Mouse (Mus musculus): Measurements from ENCODE around the gene Taf6l.
A peak's percentile ranks its signal among the peaks of the same experiment; 100 is the strongest.

The Taf6l gene

DNA sequence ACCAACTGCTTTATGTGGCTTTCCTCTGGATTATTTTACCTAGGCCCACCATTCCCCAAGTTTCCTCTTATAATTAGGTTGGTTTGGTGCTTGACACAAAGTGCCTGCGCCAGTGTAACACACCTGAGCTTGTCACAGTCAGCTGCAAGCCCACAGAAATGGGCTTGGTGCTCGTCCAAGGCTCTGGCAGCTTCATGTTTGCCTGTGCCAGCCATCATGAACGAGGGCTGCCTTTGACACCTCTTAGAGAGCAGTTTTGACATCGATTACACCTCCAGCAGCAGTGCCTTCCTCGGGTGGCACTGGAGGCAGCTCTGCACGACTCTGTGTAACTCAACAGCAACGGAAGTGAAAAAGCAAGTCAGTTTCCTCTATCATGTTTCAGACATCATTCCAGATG, 4.0 kb upstream of the Taf6l start:
- DNase-seq (ENCODE audit: low spot score): no peak

DNA sequence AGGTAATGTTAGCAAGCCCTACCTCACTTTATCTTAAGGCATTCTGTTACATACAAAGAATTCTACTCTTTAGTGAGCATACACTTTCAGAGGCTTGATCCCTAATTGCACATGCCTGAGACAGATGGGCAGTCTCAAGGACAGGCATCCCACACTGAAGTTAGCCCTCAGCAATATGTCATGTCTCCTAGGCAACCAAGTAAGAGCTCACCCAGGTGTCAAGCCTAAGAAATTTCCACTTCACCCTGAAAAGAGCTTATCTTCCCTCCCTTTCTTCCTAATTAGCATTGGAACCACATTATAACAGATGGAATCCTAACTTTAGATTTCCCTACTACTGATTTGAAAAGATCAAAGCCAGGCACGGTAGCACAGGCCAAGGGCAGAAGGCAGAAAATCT, 3.0 kb upstream of the Taf6l start:
- DNase-seq (ENCODE audit: low spot score): no peak

DNA sequence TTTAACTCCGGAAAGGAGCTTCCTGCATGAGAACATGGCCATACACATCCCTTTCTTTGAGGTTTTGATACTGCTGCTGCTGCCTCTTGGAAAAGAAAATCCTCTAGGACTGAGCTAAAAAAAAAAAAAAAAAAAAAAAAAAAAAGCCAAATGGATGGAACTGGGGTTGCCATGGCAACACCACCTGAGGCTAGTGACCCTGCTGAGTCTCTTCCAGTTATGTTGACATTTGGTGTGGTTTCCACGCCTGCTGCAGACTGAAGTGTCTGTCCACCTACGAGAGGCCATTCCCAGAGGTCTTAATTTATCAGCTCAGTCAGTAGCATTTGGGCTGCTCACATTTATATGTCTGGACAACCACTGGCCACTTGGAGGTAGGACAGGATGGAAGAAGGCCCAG, 2.3 kb upstream of the Taf6l start:
- no peak for DNase-seq (ENCODE audit: low spot score)

DNA sequence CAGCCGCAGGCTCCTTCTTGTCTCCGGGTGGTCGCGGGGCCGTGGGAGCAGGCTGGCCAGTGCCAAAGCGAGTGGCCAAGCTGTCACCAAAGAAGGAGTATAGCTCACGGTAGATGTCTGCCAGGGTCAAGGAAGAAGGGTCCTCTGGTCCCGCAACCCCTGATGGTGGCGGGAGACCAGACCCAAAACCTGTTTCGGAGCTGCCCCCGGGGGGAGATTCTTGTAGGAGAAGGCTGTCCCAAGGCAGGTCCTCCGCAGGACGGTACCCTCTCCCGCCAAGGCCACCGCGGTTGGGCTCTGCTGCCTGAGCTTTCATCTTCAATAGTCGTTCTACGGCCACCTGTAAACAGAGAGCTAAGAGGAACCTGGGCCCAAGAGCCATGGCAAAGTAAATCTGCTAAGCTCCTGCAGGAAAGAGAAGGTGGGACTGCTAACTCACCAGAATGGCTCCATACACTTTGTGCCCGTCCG, 11.2 kb downstream of the Taf6l start:
- DNase-seq (ENCODE audit: low spot score): no peak

DNA sequence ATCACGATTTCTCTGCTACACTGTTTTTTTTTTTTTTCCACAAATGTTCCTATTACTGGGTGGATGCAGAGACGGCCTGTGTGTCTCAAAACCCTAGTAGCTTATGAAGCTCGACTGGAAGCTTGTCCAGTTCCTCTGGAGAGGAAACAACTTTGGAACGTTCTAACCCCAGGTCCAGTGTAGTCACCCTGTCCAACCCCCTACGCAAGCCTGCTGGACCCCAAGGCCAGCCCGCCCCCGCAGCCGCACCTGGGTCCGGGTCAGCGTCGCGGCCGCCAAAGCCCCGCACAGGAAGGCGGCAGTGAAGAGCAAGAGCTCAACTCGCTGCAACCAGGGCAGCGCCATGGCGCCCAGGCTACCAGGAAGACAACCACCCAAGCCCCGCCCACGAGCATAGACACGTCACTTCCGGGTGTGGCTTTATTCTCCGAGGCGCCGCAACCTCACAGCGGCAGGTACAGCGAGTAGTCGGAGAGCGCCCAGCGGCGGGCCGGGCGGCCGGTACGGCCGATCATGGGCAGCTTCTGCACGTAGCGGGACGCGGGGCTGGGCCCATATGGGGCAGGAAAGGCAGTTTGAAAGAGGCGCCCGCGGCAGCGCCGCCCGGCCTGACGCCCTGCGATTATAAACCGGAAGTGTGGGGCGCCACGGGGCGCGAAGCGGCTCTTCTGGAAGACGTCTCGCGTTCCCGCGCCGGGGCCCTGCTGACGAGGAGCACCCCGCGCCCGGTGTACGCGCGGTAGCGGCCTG, 12.0 kb downstream of the Taf6l start, which contains the start of gene Tmem179b:
TSS of gene Tmem179b (minus strand) at position 382 of the 750 bp plus-strand sequence.
- DNase-seq (ENCODE audit: low spot score): peak; percentile 97

DNA sequence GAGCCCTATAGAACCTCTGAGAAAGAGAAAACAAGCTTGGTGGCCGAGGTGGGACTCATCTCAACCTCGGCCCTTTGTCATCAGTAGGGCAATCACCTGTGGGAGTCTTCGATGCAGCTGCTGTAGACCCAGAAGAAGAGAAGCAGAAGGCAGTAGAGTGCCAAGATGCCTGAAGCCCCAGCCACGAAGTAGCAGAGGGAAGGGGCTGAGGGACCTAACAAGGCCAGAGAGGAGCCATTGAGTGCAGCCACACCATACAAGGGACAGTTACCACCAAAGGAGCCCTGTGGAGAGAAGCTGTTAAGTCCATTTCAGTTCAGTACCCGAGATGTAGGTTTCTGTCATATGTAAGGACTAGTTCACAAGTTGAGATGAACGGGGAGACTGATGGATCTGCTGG, 12.8 kb downstream of the Taf6l start:
- DNase-seq (ENCODE audit: low spot score): no peak

DNA sequence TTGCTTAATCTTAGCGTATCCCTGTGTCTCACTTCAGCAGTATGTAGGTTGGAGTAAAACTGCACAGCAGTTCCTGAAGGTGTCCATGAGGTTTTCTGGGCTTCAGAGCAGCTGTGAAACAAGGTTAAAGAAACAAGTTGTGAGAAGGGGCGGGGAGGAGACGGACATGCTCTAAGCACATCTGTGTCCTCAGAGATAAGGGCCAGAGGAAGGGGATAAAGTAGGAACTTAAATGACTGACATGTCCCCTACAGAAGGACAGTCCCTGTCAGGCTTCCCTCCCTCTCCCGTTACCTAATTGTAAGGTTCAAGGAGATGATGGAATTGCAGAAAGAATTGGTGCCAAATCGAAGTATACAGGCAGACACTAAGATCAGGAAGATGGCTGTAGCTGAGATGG, 13.2 kb downstream of the Taf6l start:
- DNase-seq (ENCODE audit: low spot score): no peak

DNA sequence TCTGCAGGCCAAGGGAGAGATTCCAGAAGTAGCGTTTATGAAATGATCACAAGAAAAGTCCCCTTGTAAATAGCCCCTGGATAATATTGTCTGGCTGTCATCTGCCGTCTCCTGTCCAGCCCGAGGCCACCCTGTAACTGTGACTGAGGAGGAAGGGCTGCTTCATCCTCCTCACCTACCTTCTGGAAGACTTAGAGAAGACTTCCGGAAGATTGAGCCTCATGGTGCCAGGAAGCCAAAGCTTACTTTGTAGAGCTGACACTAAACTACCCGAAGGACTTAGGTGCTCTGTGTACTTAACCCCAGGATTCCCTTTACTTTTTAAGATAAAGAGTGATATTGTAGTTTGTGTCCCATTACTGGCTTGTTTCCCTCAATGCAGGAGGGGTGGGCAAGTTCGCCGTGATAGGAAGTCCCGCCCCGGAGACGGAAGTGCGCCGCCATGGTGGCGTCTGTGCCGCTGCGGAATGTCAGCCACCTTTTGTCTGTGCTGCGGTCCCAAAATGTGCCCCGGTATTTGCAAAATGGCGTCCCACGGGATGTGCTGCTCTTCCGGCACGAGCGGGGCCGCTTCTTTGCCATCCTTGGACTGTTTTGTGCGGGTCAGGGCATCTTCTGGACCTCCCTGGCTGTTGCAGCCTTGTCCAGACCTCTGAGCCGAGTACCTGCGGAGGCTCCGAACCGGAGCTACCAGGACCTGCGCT, 15.5 kb downstream of the Taf6l start, which contains the start of gene Tmem223:
TSS of gene Tmem223 (plus strand) at position 430 of the 704 bp plus-strand sequence.
- peak; percentile 74 for DNase-seq (ENCODE audit: low spot score)

DNA sequence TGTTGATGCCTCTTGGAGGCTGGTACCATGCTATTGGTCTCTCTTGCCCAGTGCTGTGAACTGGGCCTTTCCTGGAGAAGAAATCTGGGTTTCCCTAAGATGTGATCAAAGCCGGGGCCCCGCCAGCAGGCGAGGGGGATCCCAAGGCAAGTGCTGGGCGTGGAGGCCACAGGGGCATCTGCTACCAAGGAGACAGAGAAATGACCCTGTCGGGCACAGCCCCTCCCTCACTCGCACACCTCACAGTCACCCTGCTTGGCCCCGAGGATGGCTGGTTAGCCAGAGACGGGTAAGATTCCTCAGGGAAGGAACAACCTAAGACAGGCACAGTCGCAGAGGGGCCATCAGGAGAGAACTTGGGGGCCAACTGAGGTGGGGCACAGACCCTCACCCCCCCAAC, 20.7 kb downstream of the Taf6l start:
- no peak for DNase-seq (ENCODE audit: low spot score)

DNA sequence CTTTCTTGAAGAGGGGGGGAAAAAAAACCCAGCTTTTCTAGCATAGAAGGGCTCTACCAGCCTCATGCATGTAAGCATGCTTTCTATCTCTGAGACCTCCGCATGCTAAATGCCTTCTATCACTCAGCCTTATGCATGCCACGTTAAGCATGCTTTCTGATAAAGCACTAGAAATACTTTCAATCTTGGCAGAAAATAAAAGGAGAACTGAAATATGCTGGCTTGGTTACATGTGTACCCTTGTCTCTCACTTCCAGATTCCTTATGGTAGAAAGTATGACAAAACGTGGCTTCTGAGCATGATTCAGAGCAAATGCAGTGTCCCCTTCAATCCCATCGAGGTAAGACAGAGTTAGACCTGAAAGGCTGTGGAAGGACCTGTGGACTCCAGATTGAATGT, 22.9 kb downstream of the Taf6l start:
- no peak for DNase-seq (ENCODE audit: low spot score)

DNA sequence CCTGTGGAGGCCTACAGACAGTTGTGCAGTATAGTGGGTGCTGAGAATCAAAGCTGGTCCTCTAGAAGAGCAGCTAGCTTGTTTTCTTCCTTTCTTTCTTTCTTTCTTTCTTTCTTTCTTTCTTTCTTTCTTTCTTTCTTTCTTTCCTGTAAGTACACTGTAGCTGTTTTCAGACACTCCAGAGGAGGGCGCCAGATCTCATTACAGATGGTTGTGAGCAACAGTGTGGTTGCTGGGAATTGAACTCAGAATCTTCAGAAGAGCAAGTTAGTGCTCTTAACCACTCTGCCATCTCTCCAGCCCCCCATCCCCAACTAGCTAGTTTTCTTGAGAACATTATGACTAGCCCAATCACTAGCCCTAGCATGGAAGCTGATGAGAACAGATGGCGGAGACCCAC, 25.5 kb downstream of the Taf6l start:
- DNase-seq (ENCODE audit: low spot score): no peak

DNA sequence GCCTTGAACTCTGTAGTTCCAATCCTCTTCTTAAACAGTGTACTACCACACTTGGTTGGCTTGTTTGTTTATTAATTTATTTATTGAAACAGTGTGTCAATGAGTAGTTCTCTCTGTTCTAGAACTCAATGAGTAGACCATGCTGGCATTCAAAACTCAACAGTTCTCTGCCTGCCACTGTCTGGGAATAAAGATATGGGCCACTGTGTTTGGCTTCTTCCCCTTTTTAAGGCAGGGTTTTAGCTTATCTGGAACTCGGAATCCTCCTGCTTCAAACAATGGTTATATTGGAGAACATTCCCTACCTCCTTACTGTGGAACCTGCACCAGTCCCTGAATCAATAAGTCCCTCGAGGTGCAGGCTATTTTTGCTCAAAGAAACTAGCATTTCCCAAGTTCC, 27.3 kb downstream of the Taf6l start:
- DNase-seq (ENCODE audit: low spot score): no peak

DNA sequence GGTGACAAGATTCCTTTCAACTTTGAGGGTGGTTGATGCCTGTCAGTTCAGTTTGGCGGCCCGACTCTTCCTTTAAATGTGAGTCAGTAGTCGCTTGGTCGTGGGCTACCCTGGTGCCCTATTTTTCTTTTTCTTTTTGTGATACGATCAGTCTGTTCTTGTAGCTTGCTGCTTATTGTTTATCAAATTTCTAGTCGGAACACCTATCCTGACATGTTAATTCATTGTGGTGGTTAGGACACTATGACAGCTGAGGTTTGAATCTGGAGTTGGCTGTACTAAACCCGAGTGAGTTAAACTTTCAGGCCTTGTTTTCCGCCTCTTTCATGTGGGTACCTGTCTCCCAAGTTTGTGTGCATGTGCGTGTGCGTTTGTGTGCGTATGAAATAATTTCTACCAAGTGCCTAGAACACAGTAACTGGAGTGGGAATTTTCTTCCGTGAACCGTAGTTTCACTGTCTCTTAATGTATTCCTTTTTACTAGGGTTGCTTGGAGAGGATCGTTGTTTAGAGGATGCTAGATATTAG, 28.7 kb downstream of the Taf6l start:
- no peak for DNase-seq (ENCODE audit: low spot score)

DNA sequence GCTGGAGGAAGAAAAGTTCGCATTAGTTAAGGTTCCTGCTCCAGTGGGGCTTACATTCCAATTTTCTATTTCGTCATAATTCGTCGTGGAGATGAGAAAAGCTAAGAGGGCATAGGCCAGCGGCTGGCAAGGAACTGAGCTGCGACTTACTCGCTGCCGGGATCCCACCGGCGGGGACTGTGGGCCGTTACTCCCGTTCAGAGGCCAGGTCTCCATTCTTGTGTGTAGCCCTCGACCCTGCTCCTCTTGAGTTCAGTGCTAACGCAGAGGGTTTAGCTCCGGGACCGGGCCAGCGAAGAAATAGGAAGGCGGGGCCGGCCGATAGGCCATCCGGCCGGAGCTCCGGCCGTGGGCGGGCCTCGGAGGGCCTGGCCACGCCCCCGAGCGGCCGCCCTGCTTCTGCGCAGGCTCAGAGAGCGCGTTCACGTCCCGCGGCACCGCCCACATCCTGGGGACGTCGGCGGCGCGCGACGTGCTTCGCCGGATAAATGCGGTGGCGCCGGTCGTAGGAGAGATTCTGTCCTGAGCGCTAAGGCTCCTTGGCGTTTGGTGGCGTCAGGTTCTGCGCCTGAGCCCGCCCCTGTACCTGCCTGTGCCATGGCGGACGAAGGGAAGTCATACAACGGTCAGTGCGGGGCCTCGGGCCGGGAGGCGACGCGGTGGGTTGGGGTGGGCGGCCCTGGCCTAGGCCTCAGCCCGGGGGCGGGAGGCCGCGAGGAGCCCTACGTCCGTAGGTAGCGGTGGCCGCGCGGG, 29.4 kb downstream of the Taf6l start, which contains the start of gene Nxf1:
TSS of gene Nxf1 (plus strand) at position 439 of the 753 bp plus-strand sequence.
- DNase-seq (ENCODE audit: low spot score): peak; percentile 95

DNA sequence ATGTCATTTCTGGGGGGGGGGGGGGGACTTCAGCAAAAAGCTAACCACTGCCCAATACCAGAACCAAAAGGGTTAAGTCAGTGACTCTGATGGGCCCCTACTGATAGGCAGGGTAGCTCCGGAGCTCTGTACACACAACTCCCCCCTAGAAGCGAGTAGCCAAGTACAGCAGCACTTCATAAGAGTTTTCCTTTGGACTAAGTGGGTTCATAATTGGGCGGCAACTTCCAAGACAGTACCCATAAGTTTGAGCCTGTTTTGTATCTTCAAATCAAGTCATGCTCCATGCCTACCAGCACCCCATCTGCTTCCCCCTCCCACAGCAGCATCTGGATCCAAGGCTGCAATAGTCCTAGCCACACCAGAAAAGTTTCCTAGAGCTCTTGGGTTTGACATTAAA, 30.6 kb downstream of the Taf6l start:
- no peak for DNase-seq (ENCODE audit: low spot score)

DNA sequence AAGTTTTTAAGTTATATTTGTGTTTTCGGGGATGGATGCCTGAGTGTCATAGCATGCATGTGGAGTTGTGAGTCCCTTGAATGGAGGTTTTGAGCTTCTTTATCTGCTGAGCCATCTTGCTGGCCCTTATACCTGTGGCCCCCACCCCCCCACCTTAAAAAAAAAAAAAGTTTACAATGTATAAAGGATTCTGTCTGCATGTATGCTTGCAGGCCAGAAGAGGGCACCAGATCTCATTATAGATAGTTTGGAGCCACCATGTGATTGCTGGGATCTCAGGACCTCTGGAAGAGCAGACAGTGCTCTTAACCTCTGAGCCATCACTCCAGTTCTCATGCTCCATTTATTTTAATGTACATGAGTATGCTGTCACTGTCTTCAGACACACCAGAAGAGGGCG, 38.8 kb downstream of the Taf6l start:
- DNase-seq (ENCODE audit: low spot score): no peak

DNA sequence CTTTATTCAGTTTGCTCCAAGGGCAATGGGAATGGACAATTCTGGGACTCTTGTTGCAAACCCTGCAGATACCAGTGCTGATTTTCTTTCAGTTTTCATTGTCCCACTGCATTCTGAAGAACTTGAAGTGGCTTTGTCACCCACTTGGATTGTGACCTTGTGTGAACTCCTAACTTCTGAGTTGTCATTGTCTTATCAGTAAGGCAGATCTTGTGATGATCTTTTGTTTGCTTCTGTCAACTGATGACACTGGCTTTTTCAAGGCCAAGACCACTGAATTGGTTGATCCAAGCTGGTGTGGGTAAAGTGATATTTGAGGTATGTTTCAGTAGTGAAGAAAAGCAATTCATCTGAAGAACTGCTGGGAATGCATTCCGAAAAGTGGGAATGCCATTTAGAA, 40.8 kb downstream of the Taf6l start:
- DNase-seq (ENCODE audit: low spot score): no peak

DNA sequence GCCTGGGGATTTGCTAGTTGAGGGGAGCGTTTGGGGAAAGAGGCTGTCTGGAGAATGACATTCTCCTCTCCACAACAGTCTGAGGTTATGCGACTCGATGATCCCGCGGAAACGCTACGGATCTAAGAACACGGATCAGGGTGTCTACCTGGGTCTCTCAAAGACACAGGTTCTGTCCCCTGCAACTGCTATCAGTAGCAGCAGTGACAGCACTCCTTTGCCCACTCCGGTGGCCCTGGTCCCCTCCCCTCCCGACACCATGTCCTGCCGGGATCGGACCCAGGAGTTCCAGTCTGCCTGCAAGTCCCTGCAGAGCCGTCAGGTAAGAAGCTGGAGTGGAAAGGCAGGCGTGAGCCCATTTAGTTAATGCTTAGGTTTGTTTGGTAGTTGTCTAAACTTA, 44.0 kb downstream of the Taf6l start:
- no peak for DNase-seq (ENCODE audit: low spot score)

DNA sequence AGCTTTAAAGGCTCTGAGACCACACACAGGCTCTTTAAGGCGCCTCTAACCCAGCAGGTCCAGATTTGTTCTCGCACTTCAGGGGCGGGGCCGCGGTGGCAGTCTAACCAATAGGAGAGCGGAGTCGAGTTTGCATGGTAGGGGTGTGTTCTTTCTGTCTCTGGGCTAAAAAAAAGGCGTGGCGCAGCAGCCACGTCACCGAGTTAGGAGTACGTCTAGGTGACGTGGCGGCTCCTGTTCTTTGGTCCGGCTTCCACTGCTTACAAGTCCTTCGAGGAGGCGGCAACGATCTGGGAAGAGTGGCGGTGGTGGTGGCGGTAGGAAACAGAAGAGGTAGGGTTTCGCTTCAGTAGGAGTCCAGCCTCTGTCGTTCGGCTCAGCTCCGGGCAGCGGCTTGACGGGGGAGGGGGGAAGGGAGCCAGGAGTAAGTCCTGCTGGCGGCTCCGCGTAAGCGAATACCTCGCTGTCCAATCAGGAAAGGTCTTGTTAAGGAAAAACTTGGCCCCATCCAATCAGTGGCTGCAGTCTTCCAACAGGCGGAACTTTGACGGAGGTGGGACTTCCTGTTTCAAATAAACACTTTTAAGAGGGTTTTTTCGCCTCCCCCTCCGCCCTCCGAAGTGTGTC, 44.9 kb downstream of the Taf6l start, which contains the start of gene Stx5a:
TSS of gene Stx5a (plus strand) at position 171 of the 627 bp plus-strand sequence.
- peak; percentile 96 for DNase-seq (ENCODE audit: low spot score)

DNA sequence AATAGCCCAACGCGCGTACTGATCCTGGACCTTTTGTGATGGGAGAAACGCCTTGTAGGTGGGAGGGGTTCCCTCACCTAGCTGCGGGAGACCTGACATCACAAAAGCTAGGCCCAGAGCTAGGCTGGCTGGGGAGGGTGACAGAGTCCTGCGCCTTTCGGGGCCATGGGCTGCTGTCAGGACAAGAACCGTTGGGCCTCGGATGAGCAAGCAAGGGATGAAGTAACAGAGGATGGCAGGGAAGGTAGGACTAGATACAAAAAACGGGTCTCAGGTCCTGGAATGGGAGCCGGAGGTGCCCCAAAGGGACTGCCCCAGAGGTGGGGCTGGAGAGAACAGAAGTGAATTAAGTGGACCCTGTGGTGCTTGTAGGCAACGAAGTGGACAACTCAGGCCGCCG, 45.6 kb downstream of the Taf6l start, which contains the start of gene 1700092M07Rik:
TSS of gene 1700092M07Rik (plus strand) at position 116 of the 400 bp plus-strand sequence.
- no peak for DNase-seq (ENCODE audit: low spot score)

DNA sequence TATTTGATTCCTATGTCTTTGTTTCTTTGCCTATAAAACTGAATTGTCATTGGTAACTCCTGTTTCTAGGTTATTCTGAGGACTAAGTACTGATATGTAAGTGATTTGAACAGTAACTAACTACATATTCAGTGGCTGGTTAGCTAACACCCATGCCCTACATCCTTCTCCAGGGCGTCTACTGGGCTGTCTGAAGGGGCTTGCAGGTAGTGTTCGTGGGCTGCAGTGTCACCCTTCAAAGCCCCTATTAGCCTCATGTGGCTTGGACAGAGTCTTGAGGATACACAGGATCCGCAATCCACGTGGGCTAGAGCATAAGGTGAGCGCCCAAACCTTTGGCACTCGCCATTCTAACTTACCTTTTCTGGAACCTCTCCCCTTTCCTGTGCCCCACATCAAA, 46.6 kb downstream of the Taf6l start:
- no peak for DNase-seq (ENCODE audit: low spot score)

DNA sequence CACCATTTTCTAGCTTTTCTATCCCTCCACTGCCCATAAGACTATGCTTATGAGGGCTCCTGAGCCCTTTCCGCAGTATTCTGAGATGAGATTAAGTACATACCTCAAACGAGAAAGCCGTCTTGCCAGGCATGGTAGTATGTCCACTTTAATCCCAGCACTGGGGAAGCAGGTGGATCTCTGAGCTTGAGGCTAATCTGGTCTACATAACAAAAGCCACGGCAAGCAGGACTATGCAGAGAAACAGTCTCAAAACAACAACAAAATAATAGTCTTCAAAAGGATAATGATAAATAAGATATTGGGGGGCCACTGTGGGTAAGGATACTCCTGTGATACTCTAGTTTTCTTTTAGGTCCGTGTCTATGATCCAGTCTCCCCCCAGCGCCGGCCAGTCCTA, 47.3 kb downstream of the Taf6l start:
- no peak for DNase-seq (ENCODE audit: low spot score)

Data from urinary bladder, postnatal 14 days (tissue).